Mouse (Mus musculus) spleen, postnatal 14 days (tissue): Measurements from ENCODE around the gene Cacna2d4.

Source experiments
- DNase-seq, 2 experiments: peaks; one replicate each; pipeline ENCODE4 v3.0.0; 2021 to 2022; ENCODE audit warnings: low spot score in 2 of 2

The Cacna2d4 gene

DNA sequence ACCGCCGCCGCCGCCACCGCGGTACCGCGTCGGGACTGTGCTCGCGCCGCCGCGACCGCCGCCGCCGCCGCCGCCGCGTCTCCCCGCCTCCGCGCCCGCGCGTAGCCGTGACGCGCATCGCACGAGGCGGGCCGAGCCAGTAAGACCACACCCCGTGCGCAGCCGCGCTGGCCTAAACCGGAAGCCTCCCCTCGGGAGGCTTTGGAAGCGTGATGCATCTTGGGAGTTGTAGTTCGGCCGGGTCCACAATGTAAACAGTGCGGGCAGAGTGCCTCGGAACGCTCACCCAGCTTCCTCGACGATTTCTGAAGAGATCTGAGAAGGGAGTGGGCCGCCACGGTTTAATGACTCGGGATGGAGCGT lies 152.3 kb downstream of the Cacna2d4 start:
- peak; percentile 91 to 95 for DNase-seq

DNA sequence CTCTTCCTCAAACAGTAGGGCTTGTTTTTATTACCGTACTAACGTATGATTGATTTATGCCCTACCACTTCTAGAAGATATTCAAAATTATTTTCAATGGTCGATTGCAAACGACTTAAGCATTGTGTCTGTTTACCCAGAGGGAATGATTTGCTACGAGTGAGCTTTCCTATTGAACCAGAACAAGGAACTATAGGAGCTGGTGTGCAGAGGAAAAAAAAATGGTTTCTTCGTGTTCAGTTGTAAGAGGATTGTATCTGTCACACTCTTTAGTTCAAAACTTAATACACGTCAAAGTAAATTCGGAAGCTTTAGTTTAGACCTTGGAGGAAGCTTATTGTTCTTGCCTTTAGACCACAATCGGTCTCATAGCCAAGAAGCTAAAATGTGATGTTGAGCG lies 152.8 kb downstream of the Cacna2d4 start:
- DNase-seq, result no peak

DNA sequence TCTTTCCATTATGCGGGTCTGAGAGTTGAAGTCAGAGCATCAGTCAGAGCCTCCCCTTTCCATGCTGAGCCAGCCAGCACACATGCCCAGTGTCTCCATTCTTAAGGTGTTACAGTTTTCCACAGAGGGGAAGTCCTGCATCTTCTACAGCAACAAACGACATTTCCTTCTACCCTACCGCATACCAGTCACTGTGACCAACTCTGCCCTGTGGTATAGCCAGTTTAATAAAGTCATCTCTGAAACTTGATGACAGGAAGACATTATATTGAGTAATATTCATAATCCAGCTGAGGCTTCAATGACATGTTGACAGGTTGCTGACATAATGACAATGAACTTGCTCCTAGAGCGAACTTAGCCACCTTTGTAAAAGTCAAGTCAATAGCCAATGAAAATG lies 154.4 kb downstream of the Cacna2d4 start:
- no peak for DNase-seq

DNA sequence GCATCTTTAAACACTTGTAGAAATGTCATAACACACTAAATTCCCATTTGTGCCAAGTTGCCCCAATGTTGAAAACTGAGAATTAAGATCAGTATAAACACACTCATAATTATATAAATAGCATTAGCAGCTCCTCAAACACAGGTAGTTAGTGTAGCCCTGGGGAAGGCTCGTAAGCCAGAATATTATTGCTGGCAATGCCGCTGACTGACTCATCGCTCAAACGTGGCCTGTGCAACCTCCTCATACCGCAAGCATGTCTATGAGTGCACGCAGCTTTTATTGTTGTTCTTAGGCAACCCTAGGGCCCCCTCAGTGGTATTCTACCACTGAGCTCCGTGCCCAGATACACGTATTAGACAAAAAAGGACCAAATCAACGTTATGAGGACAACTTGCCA lies 156.5 kb downstream of the Cacna2d4 start:
- no peak for DNase-seq

DNA sequence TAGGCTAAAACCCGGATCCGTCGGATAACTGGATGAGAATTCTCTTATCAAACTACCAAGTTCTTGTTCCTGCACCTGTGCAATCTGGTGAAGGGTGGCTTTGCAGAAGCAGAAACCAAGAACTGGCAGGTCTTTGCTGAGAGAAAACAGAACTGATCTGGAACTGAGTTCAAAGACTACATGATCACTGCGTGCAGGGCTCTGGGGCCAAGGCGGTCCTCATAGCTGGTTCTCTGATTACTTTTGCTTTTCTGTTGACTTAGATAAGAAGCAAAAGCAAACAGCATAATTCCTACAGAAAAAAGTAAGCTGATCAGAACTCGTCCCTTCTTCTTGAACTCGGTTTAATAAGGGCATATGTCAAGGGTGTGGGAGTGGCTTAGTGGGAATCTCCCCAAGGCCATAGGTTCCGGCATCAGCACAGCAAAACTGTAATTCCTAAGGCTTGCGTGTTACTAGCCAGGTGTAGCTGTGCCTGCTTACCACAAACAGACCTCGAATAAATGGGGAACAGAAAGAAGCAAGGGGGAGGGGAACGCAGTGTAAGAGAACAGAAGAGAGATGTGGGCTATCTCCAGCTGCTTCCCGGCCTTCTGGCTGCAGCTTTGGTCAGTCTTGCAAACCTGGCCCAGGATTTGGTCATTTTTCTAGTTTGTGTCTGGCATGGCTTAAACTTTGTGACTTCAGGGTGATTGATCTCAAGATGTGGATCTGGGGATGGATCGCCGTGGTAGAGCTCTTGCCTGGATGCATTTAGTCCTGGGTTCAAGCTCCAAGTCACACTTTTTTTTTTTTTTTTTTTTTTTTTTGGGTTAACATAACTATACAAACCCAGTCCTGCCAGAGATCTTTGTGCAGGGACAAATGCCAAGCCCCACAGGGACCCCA lies 159.3 kb downstream of the Cacna2d4 start:
- DNase-seq, result peak in 1 of 2 experiments; percentile 18

DNA sequence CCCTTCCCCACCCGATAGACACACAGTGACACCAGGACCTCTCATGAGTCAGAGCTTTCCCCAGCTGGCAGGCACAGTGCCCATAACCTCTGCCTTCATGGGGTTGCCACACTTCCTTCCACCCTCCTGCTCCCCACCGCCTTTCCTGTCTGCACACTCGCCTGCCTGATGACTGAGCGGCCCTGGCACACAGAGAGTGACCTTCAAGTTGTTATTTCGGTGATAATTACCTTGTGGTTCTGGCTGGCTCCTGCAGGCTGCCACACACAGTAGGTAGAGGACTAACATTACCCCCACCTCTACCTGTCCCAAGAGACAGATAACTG lies 159.9 kb downstream of the Cacna2d4 start:
- peak; percentile 21 to 34 for DNase-seq

DNA sequence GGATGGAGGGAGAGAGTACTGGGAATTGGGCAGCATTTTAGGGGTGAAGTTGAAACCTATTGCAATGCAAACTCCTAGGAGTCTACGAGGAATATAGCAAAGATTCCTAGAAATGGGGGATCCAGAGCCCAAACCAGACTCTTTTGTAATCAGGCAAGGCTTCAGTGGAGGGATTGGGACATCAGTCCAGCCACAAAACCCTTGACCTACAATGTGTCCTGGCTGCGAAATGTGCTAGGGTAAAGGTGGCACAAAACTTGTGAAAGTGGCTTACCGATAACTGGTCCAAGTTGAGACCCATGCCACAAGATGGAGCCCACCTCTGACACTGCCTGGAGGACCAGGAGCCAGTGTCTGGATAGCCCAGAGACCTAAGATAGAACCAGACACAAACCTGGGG lies 163.0 kb downstream of the Cacna2d4 start:
- DNase-seq, result no peak

DNA sequence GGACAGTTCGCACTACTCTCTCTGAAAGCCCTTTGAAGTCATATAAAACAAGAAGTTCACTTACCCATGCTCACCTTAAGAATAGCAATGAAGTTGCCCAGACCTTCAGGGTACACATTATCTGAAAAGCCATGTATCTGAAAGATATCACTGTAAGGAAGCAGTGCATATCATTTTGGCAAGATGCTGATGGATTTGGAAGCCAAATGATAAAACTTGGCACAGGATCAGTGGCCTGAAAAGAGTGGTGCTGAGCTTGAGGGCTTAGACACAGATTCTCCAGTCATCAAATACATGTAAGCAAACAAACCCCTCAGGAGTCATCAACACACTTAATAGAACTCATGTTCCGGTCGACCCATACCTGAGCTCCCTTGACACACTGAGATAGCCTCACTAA lies 164.3 kb downstream of the Cacna2d4 start:
- DNase-seq, result no peak

DNA sequence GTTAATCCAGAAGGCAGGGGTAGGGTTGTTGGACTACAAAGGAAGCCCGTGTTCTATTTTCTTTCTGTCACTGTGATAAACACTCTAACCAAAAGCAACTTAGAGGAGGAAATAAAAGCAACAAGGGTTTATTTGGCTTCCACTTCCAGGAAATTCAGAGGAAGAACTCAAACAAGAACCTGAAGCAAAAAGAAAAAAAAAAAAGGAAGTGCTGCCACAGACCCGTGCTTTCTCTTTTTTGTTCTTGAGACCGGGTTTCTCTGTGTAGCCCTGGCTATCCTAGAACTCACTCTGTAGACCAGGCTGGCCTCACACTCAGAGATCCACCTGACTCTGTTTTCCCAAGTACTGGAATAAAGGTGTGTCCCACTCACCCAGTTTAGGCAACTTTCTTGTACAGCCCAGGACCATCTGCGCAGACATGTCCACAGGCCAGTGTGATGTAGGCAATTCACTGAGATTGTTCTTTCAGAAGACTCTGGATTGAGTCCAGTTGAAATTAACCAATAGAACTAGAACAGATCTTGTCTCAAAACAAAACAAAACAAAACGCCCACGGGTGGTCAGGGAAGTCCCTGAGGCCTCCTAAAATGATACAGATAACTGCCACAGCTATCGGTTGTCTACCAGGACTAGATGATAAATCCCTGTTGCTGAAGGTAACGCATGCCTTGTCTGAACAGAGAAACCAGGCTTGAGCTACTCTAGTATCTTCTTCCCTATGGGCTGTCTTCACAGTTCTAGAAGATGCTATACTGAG lies 165.4 kb downstream of the Cacna2d4 start:
- no peak for DNase-seq
